21 mouse cellular contexts compared by ENCODE assay signal in the genomic region with DNA sequence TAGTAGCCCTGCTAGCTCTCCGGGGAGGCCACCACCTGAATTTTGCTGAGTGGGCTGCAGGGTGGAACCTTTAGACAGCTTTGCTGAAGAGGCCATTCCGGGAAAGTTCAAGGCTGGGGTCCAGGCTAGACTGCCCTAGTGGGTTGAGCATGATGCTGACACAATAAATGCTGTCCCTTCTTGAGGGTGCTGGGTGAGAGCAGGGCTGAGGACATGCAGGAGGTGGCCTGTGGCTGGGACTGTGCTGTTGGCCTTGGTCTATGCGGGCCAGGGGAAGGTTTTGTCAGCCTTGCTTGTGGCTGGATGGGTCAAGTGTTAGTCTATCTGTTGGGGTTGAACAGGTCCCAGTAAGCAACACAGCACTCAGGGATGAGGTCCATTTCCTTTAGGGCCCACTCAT. TPM values are rescaled to one million over a fixed set of nuclear protein-coding genes. Genes with fewer than 3 reads are reported as not detected.
DNase-seq lines count a peak whose midpoint lies in the region; ATAC-seq and TF ChIP-seq lines count a peak whose summit lies in the region.
"Had no signal": no experiment of that assay in that cellular context is flagged by ENCODE, and none has a peak within 500 bp of the region (broad histone marks: within the 10 kb centered on the region; RNA-seq: fewer than 3 reads in every experiment).

No protein-coding gene starts in this region.

- no peaks in the 10 kb centered on the region for H3K9me3 ChIP-seq in heart, embryonic 13.5 days
- no peaks in the 10 kb centered on the region for H3K9me3 ChIP-seq in hindbrain, embryonic 16.5 days (ENCODE audit: control insufficient read depth, low read length)
- no peaks in the 10 kb centered on the region for H3K9me3 ChIP-seq in hindbrain, embryonic 11.5 days (ENCODE audit: control insufficient read depth, low read length)
- no peaks in the 10 kb centered on the region for H3K9me3 ChIP-seq in midbrain, postnatal 0 days (ENCODE audit: low read length)
- no peaks in the 10 kb centered on the region for H3K9me3 ChIP-seq in midbrain, embryonic 10.5 days (replicated peaks)
- H3K9me3 ChIP-seq: forebrain, embryonic 10.5 days; megakaryocyte, embryonic 14.5 days; neural tube, embryonic 15.5 days had no signal

- no peaks in the 10 kb centered on the region for H3K27me3 ChIP-seq in heart, embryonic 13.5 days (replicated peaks)
- H3K27me3 ChIP-seq in hindbrain, embryonic 16.5 days (replicated peaks; ENCODE audit: control insufficient read depth, insufficient read depth, low read length) = no peaks in the 10 kb centered on the region
- no peaks in the 10 kb centered on the region for H3K27me3 ChIP-seq in hindbrain, embryonic 11.5 days (ENCODE audit: control insufficient read depth, insufficient read depth, low read length)
- H3K27me3 ChIP-seq in midbrain, postnatal 0 days (ENCODE audit: insufficient read depth, low read length) = no peaks in the 10 kb centered on the region
- H3K27me3 ChIP-seq in midbrain, embryonic 10.5 days (ENCODE audit: low read depth, poor library complexity, severe bottlenecking) = no peaks in the 10 kb centered on the region
- no peaks in the 10 kb centered on the region for H3K27me3 ChIP-seq in myocyte (ENCODE audit: control insufficient read depth, insufficient read depth, insufficient read length)
- H3K27me3 ChIP-seq: megakaryocyte, embryonic 14.5 days; neural tube, embryonic 15.5 days had no signal

- peak overlapping the region; percentile 63 for H3K27ac ChIP-seq in heart, embryonic 13.5 days (replicated peaks)
- H3K27ac ChIP-seq in hindbrain, embryonic 16.5 days (ENCODE audit: low read depth, low read length) = peak overlapping the region; percentile 32; the same call in 1 of the 2 replicates
- no peak overlapping the region for H3K27ac ChIP-seq in hindbrain, embryonic 11.5 days (ENCODE audit: low read depth, low read length)
- 0 out of 2 replicates have a peak overlapping the region, but pooled peaks have one; percentile 33 for H3K27ac ChIP-seq in midbrain, postnatal 0 days (ENCODE audit: low read depth, low read length)
- no peak overlapping the region for H3K27ac ChIP-seq in midbrain, embryonic 10.5 days (replicated peaks)
- H3K27ac ChIP-seq: forebrain, embryonic 10.5 days; hindbrain, postnatal 0 days; neural tube, embryonic 15.5 days had no signal

- no peaks in the 10 kb centered on the region for H3K79me2 ChIP-seq in myocyte (ENCODE audit: control insufficient read depth, insufficient read depth)

- no peak overlapping the region for H3ac ChIP-seq in myocyte (ENCODE audit: control insufficient read depth, insufficient read length)

- peak overlapping the region; percentile 37; the same call in 1 of the 2 replicates for H3K9ac ChIP-seq in heart, embryonic 13.5 days
- H3K9ac ChIP-seq in hindbrain, embryonic 16.5 days (ENCODE audit: low read depth, low read length) = no peak overlapping the region
- no peak overlapping the region for H3K9ac ChIP-seq in hindbrain, embryonic 11.5 days (ENCODE audit: low read depth, low read length)
- no peak overlapping the region for H3K9ac ChIP-seq in midbrain, postnatal 0 days (replicated peaks; ENCODE audit: low read length, poor library complexity, severe bottlenecking)
- H3K9ac ChIP-seq: neural tube, embryonic 15.5 days had no signal

- peaks cover 86% of the 10 kb centered on the region for H3K36me3 ChIP-seq in heart, embryonic 13.5 days
- H3K36me3 ChIP-seq in hindbrain, embryonic 16.5 days (ENCODE audit: control insufficient read depth, insufficient read depth, low read length) = peaks cover 60% of the 10 kb centered on the region
- H3K36me3 ChIP-seq in hindbrain, embryonic 11.5 days (ENCODE audit: control insufficient read depth, insufficient read depth, low read length) = peaks cover 17% of the 10 kb centered on the region
- peaks cover 75% of the 10 kb centered on the region for H3K36me3 ChIP-seq in midbrain, postnatal 0 days (ENCODE audit: insufficient read depth, low read length)
- H3K36me3 ChIP-seq in midbrain, embryonic 10.5 days = peaks cover 90% of the 10 kb centered on the region
- peaks cover 59% of the 10 kb centered on the region for H3K36me3 ChIP-seq in myocyte (ENCODE audit: control insufficient read depth, insufficient read depth)

- H3K4me3 ChIP-seq in heart, embryonic 13.5 days = no peak overlapping the region
- no peak overlapping the region for H3K4me3 ChIP-seq in hindbrain, embryonic 16.5 days (ENCODE audit: low read length)
- no peak overlapping the region for H3K4me3 ChIP-seq in hindbrain, embryonic 11.5 days (ENCODE audit: low read depth, low read length)
- no peak overlapping the region for H3K4me3 ChIP-seq in midbrain, postnatal 0 days (ENCODE audit: low read depth, low read length)
- H3K4me3 ChIP-seq in midbrain, embryonic 10.5 days = no peak overlapping the region
- H3K4me3 ChIP-seq in myocyte = no peak overlapping the region
- H3K4me3 ChIP-seq: forebrain, embryonic 10.5 days; megakaryocyte, embryonic 14.5 days; neural tube, embryonic 15.5 days had no signal

- no peak for DNase-seq in heart, postnatal 4 days
- no peak for DNase-seq in hindbrain, embryonic 11.5 days (ENCODE audit: low spot score)
- no peak for DNase-seq in midbrain, postnatal 0 days (ENCODE audit: low spot score)
- no peak for DNase-seq in midbrain, embryonic 10.5 days (ENCODE audit: low spot score)
- no peak for DNase-seq in frontal cortex, postnatal 25 days (ENCODE audit: low spot score in 2 of 2)
- DNase-seq: cerebellum, adult 11 months; gastrocnemius, postnatal 14 days; kidney, adult 11 months; layer of hippocampus, postnatal 36 days; lung, adult 18-20 months; right cerebral cortex, adult 18-20 months; right cerebral cortex, postnatal 4 days; thymus, postnatal 25 days had no signal

- no peak overlapping the region for H3K4me2 ChIP-seq in heart, embryonic 13.5 days
- no peak overlapping the region for H3K4me2 ChIP-seq in hindbrain, embryonic 16.5 days (ENCODE audit: low read length)
- no peak overlapping the region for H3K4me2 ChIP-seq in hindbrain, embryonic 11.5 days (replicated peaks; ENCODE audit: low read depth, low read length)
- no peak overlapping the region for H3K4me2 ChIP-seq in midbrain, postnatal 0 days (ENCODE audit: low read depth, low read length, poor library complexity, severe bottlenecking)
- H3K4me2 ChIP-seq in myocyte (ENCODE audit: low read depth) = no peak overlapping the region
- H3K4me2 ChIP-seq: neural tube, embryonic 15.5 days had no signal

- TF ChIP-seq CTCF in midbrain, postnatal 0 days (IDR thresholded peaks at IDR 0.05) = no peak

- no peak for TF ChIP-seq POLR2A in myocyte (IDR thresholded peaks at IDR 0.05; ENCODE audit: insufficient read length, low read depth)

- H3K4me1 ChIP-seq in heart, embryonic 13.5 days = peaks cover 43% of the 10 kb centered on the region
- H3K4me1 ChIP-seq in hindbrain, embryonic 16.5 days (ENCODE audit: control insufficient read depth, insufficient read depth, low read depth, low read length) = no peaks in the 10 kb centered on the region
- no peaks in the 10 kb centered on the region for H3K4me1 ChIP-seq in hindbrain, embryonic 11.5 days (replicated peaks; ENCODE audit: control insufficient read depth, insufficient read depth, low read length)
- no peaks in the 10 kb centered on the region for H3K4me1 ChIP-seq in midbrain, postnatal 0 days (ENCODE audit: insufficient read depth, low read length)
- peaks cover 2% of the 10 kb centered on the region for H3K4me1 ChIP-seq in midbrain, embryonic 10.5 days
- H3K4me1 ChIP-seq: neural tube, embryonic 15.5 days had no signal

- WGBS in heart, embryonic 13.5 days = 84% methylated on average over 3 of the region's 3 CpGs
- WGBS in hindbrain, embryonic 16.5 days = 100% methylated on average over 3 of the region's 3 CpGs
- 91% methylated on average over 3 of the region's 3 CpGs for WGBS in hindbrain, embryonic 11.5 days
- 95% methylated on average over 3 of the region's 3 CpGs for WGBS in midbrain, postnatal 0 days
- WGBS in midbrain, embryonic 10.5 days = 96% methylated on average over 3 of the region's 3 CpGs

- ATAC-seq in heart, embryonic 13.5 days (ENCODE audit: extremely low read depth, insufficient number of reproducible peaks, low FRiP score, low TSS enrichment) = no peak
- ATAC-seq in hindbrain, embryonic 16.5 days = no peak
- no peak for ATAC-seq in hindbrain, embryonic 11.5 days (ENCODE audit: low FRiP score)
- ATAC-seq in midbrain, postnatal 0 days (ENCODE audit: low FRiP score) = no peak
- ATAC-seq: forebrain, embryonic 16.5 days; hindbrain, postnatal 0 days had no signal

TF ChIP-seq in myocyte, 11 proteins besides CTCF, POLR2A, EP300 and RAD21:
- TF ChIP-seq REST (IDR thresholded peaks at IDR 0.05; ENCODE audit: insufficient read depth, insufficient read length) = no peak
- TF ChIP-seq E2F4 (IDR thresholded peaks at IDR 0.05; ENCODE audit: insufficient read depth) = no peak
- peak; percentile 54 for TF ChIP-seq POLR2AphosphoS2 (IDR thresholded peaks at IDR 0.05; ENCODE audit: insufficient read length, low read depth)
- TF ChIP-seq TCF3 (IDR thresholded peaks at IDR 0.05; ENCODE audit: insufficient read length, low read depth) = no peak
- TF ChIP-seq MAX (IDR thresholded peaks at IDR 0.05; ENCODE audit: low read depth) = no peak
TF ChIP-seq in myocyte: peak in this region for 1.

RNA-seq across cellular contexts. Expression of gene Anapc7, which starts 33.4 kb away (rescaled TPM):
- 35.5 and 36.4 TPM in 2 replicates for polyA plus RNA-seq in heart, embryonic 13.5 days (2015; fragmentation: Nextera tagmentation; extraction: Ambion mirVana)
- 10 to 100 TPM; 47.0 to 48.7 TPM for total RNA-seq in heart, postnatal 4 days (2021)
- polyA plus RNA-seq in hindbrain, embryonic 16.5 days (2015; fragmentation: Nextera tagmentation; extraction: Ambion mirVana) = 47.3 and 51.2 TPM in 2 replicates
- polyA plus RNA-seq in hindbrain, embryonic 11.5 days (2014; fragmentation: Nextera tagmentation; extraction: Ambion mirVana) = 27.1 and 33.7 TPM in 2 replicates
- total RNA-seq in midbrain, postnatal 0 days (2014; rRNA removed) = 29.3 and 34.3 TPM in 2 replicates
- 42.8 and 43.5 TPM in 2 replicates for polyA plus RNA-seq in midbrain, postnatal 0 days (2015; fragmentation: Nextera tagmentation; extraction: Ambion mirVana)
- polyA plus RNA-seq in midbrain, embryonic 10.5 days (2016; fragmentation: Nextera tagmentation; extraction: Ambion mirVana) = 53.9 and 57.7 TPM in 2 replicates
- 62.7 TPM for polyA plus RNA-seq in myocyte (2012; fragmentation: generic; extraction: Trizol)

RNA-seq across cellular contexts. Expression of gene Atp2a2, which starts 47.1 kb away (rescaled TPM):
- polyA plus RNA-seq in heart, embryonic 13.5 days (2015; fragmentation: Nextera tagmentation; extraction: Ambion mirVana) = 221 and 227 TPM in 2 replicates
- 1,000 to 10,000 TPM; 5,023 to 5,799 TPM for total RNA-seq in heart, postnatal 4 days (2021)
- 47.2 and 50.2 TPM in 2 replicates for polyA plus RNA-seq in hindbrain, embryonic 16.5 days (2015; fragmentation: Nextera tagmentation; extraction: Ambion mirVana)
- polyA plus RNA-seq in hindbrain, embryonic 11.5 days (2014; fragmentation: Nextera tagmentation; extraction: Ambion mirVana) = 46.5 and 50.2 TPM in 2 replicates
- total RNA-seq in midbrain, postnatal 0 days (2014; rRNA removed) = 202 and 210 TPM in 2 replicates
- polyA plus RNA-seq in midbrain, postnatal 0 days (2015; fragmentation: Nextera tagmentation; extraction: Ambion mirVana) = 40.4 and 45.2 TPM in 2 replicates
- 37.0 and 37.7 TPM in 2 replicates for polyA plus RNA-seq in midbrain, embryonic 10.5 days (2016; fragmentation: Nextera tagmentation; extraction: Ambion mirVana)
- polyA plus RNA-seq in myocyte (2012; fragmentation: generic; extraction: Trizol) = 295 TPM

Comparison
In these comparisons a context has a peak if more than half of its experiments do, and no peak if none do; other contexts are left out.
1. H3K27ac ChIP-seq: peak in heart, embryonic 13.5 days (single experiment), hindbrain, embryonic 16.5 days (single experiment) and midbrain, postnatal 0 days (single experiment); none in hindbrain, embryonic 11.5 days (single experiment) and midbrain, embryonic 10.5 days (single experiment).